Mouse (Mus musculus) cerebellum, adult 2 months (tissue): ENCODE data around the gene Polr2j.

Experiments
- CTCF ChIP-seq: fragments of 200-500 bp; IDR thresholded peaks from 2 replicates; pipeline ENCODE4 v1.5.1; 2011; ENCODE audit warnings: low read depth, mild to moderate bottlenecking, control low read depth, low read length, moderate library complexity, borderline replicate concordance; ENCODE audit not compliant: insufficient read depth
- POLR2A ChIP-seq: fragments of 200-500 bp; IDR thresholded peaks from 2 replicates; pipeline ENCODE4 v1.6.1; 2011; ENCODE audit warnings: low read length, control low read depth, borderline replicate concordance; ENCODE audit not compliant: insufficient read depth

DNA sequence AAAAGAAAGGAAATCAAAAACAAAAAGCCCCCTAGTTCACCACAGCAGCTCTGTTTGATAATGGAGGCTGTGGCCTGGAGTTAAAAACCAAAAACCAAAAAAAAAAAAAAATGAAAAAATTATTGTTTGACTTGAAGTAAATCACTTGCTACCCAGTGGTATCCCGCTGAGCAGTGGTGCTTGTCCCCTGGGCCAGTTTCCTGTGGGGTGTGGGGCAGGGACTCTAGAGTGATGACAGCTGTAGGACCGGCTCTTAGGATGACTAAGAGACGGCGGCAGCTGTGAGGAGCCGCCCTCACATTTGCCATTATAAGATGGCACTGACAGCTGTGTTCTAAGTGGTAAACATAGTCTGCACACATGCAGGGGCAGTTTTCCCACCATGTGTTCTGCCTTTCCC, 39.0 kb downstream of the Polr2j start:
- TF ChIP-seq CTCF (no peak), POLR2A (no peak)
